Mouse (Mus musculus): ENCODE results near the gene Calm2.

The Calm2 gene

GRCm38 (mm10) chr17:87446767-87447611, at the start of gene Calm2:
Gene Calm2, minus strand, starts transcription at chr17:87446935.
- peak; percentile 99 for DNase-seq

GRCm38 (mm10) chr17:87495504-87495903, 48.8 kb upstream of the Calm2 start:
- DNase-seq = no peak

DNA sequence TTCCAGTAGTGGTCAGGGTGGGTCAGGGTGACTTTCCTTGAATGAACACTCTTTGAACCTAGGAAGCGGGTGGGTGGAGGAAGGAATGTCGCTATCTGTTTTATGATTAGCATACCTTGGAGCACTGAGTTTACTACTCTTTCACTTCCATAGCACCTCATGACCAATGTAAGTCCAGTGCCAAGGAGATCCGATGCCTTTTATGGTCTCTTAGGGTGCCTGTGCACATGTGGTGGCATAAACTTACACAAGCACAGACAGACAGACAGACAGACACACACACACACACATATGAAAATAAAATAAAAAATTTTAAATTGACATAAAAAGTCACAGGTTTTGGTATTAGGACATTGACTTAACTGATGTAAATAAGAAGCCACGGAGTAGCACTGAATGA, 47.6 kb upstream of the Calm2 start:
- no peak for DNase-seq

- no peak for DNase-seq
These were observed 45.6 kb upstream of the Calm2 start for GRCm38 (mm10) chr17:87492286-87492685.

DNA sequence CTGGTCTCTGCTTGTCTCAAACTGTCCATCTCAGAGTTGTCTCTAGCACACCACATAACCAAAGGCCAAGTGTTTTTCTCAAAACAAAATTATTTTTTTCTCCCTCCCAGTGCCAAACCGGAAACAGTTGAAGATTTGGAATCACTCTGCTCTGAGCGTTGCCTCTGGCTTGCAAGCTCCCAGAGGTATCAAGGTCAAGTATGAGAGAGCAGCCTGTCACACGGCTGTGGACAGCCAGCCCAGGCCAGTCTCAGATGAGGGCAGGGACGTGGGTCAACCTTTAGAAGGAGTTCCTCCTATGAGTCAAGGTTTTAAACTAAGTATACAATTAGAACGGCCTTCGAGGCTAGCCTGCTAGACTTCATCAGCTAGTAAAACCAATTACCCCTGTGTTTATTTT, 43.6 kb upstream of the Calm2 start:
- DNase-seq = no peak

DNA sequence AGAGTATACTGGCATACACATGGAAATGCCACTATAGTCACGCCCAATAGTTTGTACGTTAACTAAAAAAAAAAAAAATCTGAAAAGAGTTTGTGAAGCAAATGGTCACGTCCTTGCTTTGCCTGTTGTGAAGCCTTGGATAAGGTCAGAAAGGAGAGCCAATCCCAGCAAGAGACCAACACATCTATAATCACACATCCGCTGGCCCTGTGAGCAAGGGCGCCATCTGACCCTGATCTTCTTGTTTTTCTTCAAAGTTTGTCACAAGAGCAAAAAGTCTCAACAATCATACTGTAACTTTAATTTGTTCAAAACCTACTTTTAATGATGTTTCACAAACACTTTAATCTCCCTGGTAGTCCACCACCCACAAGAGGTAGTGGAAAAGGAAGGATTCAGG, 39.0 kb upstream of the Calm2 start:
- DNase-seq = no peak

GRCm38 (mm10) chr17:87482867-87483266, 36.1 kb upstream of the Calm2 start:
- DNase-seq = no peak

DNA sequence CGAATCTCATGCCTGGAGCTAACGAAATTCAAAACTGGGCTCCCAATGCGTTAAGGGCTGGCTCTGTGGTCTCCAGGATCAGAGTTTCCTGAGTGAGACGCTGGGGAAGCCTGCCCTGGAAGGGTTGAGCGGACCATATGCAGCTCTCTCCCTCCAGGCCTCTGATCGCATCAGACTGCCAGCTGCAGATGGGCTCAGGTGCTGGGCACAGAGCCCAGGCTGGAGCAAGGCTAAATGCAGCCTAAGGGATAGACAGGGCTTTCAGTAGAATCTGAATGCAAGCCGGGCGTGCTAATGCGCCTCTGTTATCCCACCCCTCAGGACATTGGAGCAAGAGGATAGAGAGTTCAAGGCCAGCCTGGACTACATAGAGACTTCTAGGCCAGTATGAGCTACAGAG, 31.8 kb upstream of the Calm2 start:
- no peak for DNase-seq

- no peak for DNase-seq
These were observed 30.9 kb upstream of the Calm2 start for GRCm38 (mm10) chr17:87477611-87478010.

GRCm38 (mm10) chr17:87475356-87475755, 28.6 kb upstream of the Calm2 start:
- DNase-seq = no peak

- DNase-seq = no peak
These were observed 27.7 kb upstream of the Calm2 start for GRCm38 (mm10) chr17:87474501-87474795.

GRCm38 (mm10) chr17:87473736-87474500, 27.2 kb upstream of the Calm2 start:
- no peak for DNase-seq

- no peak for DNase-seq
These were observed 26.7 kb upstream of the Calm2 start for GRCm38 (mm10) chr17:87473441-87473735.

- DNase-seq = no peak
These were observed 26.1 kb upstream of the Calm2 start for GRCm38 (mm10) chr17:87472879-87473278.

DNA sequence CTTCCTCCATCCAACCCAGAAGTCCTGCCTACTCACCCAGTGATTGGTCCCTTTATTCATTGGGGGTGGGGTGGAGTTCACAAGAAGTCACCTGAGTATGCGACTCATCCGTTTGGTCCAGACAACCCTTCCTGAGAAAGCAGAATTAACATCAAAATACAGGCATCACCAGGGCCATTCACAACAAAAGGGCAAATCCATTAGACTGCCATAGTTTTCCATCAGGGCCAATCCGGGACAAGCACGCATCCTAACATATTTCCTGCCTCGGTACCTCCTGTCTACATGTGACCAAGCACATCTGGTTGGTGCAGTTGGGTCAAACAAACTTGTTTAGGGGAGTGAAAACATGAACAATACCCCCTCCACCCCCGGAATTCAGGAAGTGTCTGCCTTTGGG, 24.9 kb upstream of the Calm2 start:
- DNase-seq = no peak

DNA sequence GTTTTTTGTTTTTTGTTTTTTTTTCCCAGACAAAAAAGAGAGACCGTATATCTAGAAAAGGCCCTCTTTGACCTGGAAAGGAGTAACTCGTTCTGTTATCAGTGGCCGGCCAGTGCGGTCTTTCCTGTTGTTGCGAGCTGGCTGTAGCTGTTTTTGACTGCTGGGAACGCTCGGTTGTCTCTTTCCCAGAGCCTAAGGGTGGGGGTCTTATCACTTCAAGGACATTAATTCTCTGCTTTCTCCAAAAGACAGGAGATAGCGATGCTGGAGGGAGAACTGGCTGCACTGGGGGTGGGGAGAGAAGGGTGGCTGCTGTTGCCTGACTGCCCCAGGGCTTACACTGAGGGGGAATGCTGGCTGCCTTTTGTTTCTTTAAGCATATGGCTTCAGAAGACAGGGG, 24.1 kb upstream of the Calm2 start:
- no peak for DNase-seq

DNA sequence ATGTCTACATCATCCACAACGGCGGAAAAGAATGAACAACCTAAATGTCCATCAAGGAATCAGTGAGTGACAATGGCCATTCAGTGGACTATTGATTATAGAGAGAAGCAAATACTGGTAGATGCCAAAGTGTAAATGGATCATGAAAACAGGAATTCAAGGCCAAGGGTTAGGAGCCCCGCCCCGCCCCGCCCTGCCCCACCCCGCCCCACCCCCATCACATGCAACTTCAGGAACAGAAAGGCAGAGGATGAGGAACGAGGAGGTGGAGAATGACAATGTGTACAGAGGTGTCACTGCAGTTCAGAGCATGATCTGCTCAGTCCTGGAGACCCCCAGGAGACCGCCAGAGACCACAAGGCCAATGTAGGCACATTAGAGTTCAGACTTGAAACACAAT, 23.5 kb upstream of the Calm2 start:
- DNase-seq = no peak

DNA sequence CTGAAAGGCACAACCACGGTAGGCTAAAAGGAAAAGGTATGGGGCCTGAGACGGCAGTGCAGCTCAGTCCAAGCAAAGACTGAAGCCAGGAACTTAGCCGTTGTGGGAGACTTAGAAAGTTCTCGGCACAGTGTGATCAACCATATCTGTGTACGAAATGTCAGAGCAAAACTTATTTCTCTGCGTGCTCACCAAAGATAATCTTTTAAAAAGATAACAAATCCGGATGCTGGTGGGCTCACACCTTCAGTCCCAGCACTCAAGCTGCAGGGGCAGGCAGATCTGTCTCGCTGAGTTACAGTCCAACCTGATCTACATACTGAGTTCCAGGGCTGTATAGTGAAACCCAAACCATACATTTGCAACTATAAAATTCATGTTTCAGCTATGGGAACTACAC, 22.7 kb upstream of the Calm2 start:
- no peak for DNase-seq

GRCm38 (mm10) chr17:87468616-87469015, 21.9 kb upstream of the Calm2 start:
- DNase-seq = no peak

GRCm38 (mm10) chr17:87461499-87461896, 14.8 kb upstream of the Calm2 start:
- DNase-seq = no peak

GRCm38 (mm10) chr17:87460669-87461498, 14.1 kb upstream of the Calm2 start:
- no peak for DNase-seq

GRCm38 (mm10) chr17:87459750-87460668, 13.3 kb upstream of the Calm2 start:
- DNase-seq = no peak

All from thymus, postnatal 14 days (tissue).